Mouse (Mus musculus): ENCODE measurements around the gene Pak6. TPM values are rescaled to one million over a fixed set of nuclear protein-coding genes. Genes with fewer than 3 reads are reported as not detected.

Pak6 gene
- polyA plus RNA-seq, 1 experiment from 2014 or later, result 1.9 TPM

DNA sequence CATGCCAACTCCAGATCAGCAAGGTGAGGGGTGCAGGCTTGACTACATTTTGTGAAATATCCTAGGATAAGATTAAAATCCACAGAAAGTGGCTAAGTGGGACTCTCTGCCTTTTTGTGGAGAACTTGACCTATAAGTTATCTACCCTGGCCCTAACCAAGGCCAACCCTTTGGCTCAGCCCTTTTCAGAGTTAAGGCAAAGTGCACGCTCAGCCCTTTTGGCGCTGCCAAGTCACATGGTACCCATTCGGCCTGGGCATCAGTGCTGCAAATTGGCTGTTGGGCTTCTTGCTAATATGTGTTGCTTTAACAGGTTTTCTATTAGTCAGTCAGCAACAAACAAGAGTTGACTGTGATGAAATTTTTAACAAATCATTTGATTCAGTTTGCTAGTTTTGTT lies 24.7 kb downstream of the Pak6 start:
- no peaks in the 10 kb centered on the region for H3K4me1 ChIP-seq (replicated peaks; ENCODE audit: insufficient read depth, low read length)
- TF ChIP-seq CTCF (IDR thresholded peaks at IDR 0.05; ENCODE audit: low read depth), result no peak
- ATAC-seq (replicated peaks; ENCODE audit: low FRiP score, low read depth), result no peak
- 89% methylated on average over 3 of the region's 3 CpGs for WGBS
- H3K27ac ChIP-seq, result no peak overlapping the region
- no peak overlapping the region for H3K4me2 ChIP-seq (ENCODE audit: low read length)
- no peak for DNase-seq (ENCODE audit: low spot score)
- H3K9me3 ChIP-seq (replicated peaks; ENCODE audit: low read length), result no peaks in the 10 kb centered on the region
- H3K9ac ChIP-seq (ENCODE audit: low read depth, low read length), result no peak overlapping the region
- no peaks in the 10 kb centered on the region for H3K27me3 ChIP-seq (ENCODE audit: insufficient read depth, low read length)
- no peaks in the 10 kb centered on the region for H3K36me3 ChIP-seq (ENCODE audit: insufficient read depth, low read length)
- H3K4me3 ChIP-seq (replicated peaks; ENCODE audit: low read depth, low read length), result no peak overlapping the region

- Histone ChIP-seq H3K27me3 (ENCODE audit: insufficient read depth, low read length) (no peaks in the 10 kb centered on the region), H3K9me3 (replicated peaks; ENCODE audit: low read length) (no peaks in the 10 kb centered on the region), H3K36me3 (ENCODE audit: insufficient read depth, low read length) (no peaks in the 10 kb centered on the region), H3K9ac (ENCODE audit: low read depth, low read length) (no peak overlapping the region), H3K4me3 (replicated peaks; ENCODE audit: low read depth, low read length) (no peak overlapping the region), H3K4me2 (ENCODE audit: low read length) (no peak overlapping the region), H3K27ac (no peak overlapping the region), H3K4me1 (replicated peaks; ENCODE audit: insufficient read depth, low read length) (no peaks in the 10 kb centered on the region)
- no peak for ATAC-seq (replicated peaks; ENCODE audit: low FRiP score, low read depth)
- no peak for DNase-seq (ENCODE audit: low spot score)
- no peak for TF ChIP-seq CTCF (IDR thresholded peaks at IDR 0.05; ENCODE audit: low read depth)
- 78% methylated on average over 9 of the region's 10 CpGs for WGBS
Observed at GRCm38 (mm10) chr2:118689875-118690274, 26.8 kb downstream of the Pak6 start.

DNA sequence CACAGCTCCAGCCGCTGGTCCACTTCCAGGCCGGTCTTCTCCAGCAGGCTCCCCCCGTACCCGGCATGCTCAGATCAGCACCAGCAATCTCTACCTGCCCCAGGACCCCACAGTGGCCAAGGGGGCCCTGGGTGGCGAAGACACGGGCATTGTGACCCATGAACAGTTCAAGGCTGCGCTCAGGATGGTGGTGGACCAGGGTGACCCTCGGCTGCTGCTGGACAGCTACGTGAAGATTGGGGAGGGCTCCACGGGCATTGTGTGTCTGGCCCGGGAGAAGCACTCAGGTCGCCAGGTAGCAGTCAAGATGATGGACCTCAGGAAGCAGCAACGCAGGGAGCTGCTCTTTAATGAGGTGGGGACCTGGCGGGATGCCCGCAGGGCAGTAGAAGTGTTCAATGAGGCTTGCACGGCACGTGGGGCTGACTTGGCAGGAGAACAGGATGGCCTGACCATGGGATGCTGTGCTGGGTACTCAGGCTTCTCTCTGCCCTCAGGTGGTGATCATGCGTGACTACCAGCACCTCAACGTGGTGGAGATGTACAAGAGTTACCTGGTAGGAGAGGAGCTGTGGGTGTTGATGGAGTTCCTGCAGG lies 30.4 kb downstream of the Pak6 start:
- Histone ChIP-seq H3K9me3 (replicated peaks; ENCODE audit: low read length) (no peaks in the 10 kb centered on the region), H3K27me3 (ENCODE audit: insufficient read depth, low read length) (peaks cover 8% of the 10 kb centered on the region; the same call in 1 of the 2 replicates), H3K9ac (ENCODE audit: low read depth, low read length) (no peak overlapping the region), H3K27ac (no peak overlapping the region), H3K4me3 (replicated peaks; ENCODE audit: low read depth, low read length) (no peak overlapping the region), H3K4me1 (replicated peaks; ENCODE audit: insufficient read depth, low read length) (no peaks in the 10 kb centered on the region), H3K36me3 (ENCODE audit: insufficient read depth, low read length) (no peaks in the 10 kb centered on the region), H3K4me2 (ENCODE audit: low read length) (no peak overlapping the region)
- ATAC-seq (replicated peaks; ENCODE audit: low FRiP score, low read depth), result peak; percentile 45; the same call in 1 of the 2 replicates
- no peak for TF ChIP-seq CTCF (IDR thresholded peaks at IDR 0.05; ENCODE audit: low read depth)
- DNase-seq (ENCODE audit: low spot score), result no peak
- WGBS, result 69% methylated on average over 19 of the region's 19 CpGs

- Histone ChIP-seq H3K9ac (ENCODE audit: low read depth, low read length) (no peak overlapping the region), H3K27ac (no peak overlapping the region), H3K4me3 (replicated peaks; ENCODE audit: low read depth, low read length) (no peak overlapping the region), H3K36me3 (ENCODE audit: insufficient read depth, low read length) (no peaks in the 10 kb centered on the region), H3K4me2 (ENCODE audit: low read length) (no peak overlapping the region), H3K27me3 (ENCODE audit: insufficient read depth, low read length) (peaks cover 11% of the 10 kb centered on the region; the same call in 1 of the 2 replicates), H3K9me3 (replicated peaks; ENCODE audit: low read length) (no peaks in the 10 kb centered on the region), H3K4me1 (replicated peaks; ENCODE audit: insufficient read depth, low read length) (no peaks in the 10 kb centered on the region; the same call in 1 of the 2 replicates)
- 33% methylated on average over 11 of the region's 11 CpGs for WGBS
- TF ChIP-seq CTCF (IDR thresholded peaks at IDR 0.05; ENCODE audit: low read depth), result peak; percentile 83
- no peak for ATAC-seq (replicated peaks; ENCODE audit: low FRiP score, low read depth)
- DNase-seq (ENCODE audit: low spot score), result peak; percentile 78
Observed at GRCm38 (mm10) chr2:118695677-118696232, 32.7 kb downstream of the Pak6 start.

- DNase-seq (ENCODE audit: low spot score), result no peak
- TF ChIP-seq CTCF (IDR thresholded peaks at IDR 0.05; ENCODE audit: low read depth), result no peak
Observed at GRCm38 (mm10) chr2:118696451-118697308, 33.6 kb downstream of the Pak6 start.

DNA sequence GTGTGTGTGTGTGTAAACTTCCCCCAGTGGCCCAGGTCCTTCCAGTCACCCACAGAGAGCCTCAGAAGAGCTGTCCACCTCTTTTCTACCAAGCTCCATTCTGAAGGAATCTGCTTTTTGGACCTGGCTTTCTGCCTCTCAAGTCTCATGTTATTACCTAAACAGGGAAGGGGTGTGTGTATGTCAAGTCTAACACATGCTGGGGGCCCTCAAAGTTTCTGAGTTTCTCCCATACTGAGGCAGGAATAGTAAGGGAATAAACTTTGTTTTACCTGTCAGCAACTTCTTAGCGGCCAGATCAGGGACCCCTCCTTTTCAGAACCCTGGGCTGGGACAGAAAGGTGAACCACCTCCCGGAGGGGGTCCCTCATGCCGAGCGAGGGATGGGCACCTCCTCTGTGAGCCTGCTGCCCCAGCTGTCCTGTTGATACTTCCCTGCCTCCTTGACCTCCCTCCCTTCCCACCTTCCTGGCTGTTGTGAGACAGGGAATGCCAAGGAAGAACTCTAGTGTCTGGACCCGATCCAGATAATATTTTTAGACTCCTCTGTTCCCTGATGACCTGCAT lies 34.3 kb downstream of the Pak6 start:
- 24% methylated on average over 5 of the region's 5 CpGs for WGBS
- no peak overlapping the region for H3K27ac ChIP-seq
- H3K9ac ChIP-seq (ENCODE audit: low read depth, low read length), result no peak overlapping the region
- H3K4me1 ChIP-seq (replicated peaks; ENCODE audit: insufficient read depth, low read length), result peaks cover under 1% of the 10 kb centered on the region; the same call in 1 of the 2 replicates
- H3K36me3 ChIP-seq (ENCODE audit: insufficient read depth, low read length), result no peaks in the 10 kb centered on the region
- H3K4me2 ChIP-seq (ENCODE audit: low read length), result no peak overlapping the region
- no peaks in the 10 kb centered on the region for H3K9me3 ChIP-seq (replicated peaks; ENCODE audit: low read length)
- TF ChIP-seq CTCF (IDR thresholded peaks at IDR 0.05; ENCODE audit: low read depth), result no peak
- peaks cover 27% of the 10 kb centered on the region for H3K27me3 ChIP-seq (ENCODE audit: insufficient read depth, low read length)
- no peak overlapping the region for H3K4me3 ChIP-seq (replicated peaks; ENCODE audit: low read depth, low read length)
- ATAC-seq (replicated peaks; ENCODE audit: low FRiP score, low read depth) (no peak), DNase-seq (ENCODE audit: low spot score) (no peak)

More at GRCm38 (mm10) chr2:118696451-118697308, 33.6 kb downstream of the Pak6 start:
- Histone ChIP-seq H3K9me3 (replicated peaks; ENCODE audit: low read length) (no peaks in the 10 kb centered on the region), H3K9ac (ENCODE audit: low read depth, low read length) (no peak overlapping the region), H3K4me3 (replicated peaks; ENCODE audit: low read depth, low read length) (no peak overlapping the region), H3K4me2 (ENCODE audit: low read length) (no peak overlapping the region), H3K27me3 (ENCODE audit: insufficient read depth, low read length) (peaks cover 20% of the 10 kb centered on the region), H3K4me1 (replicated peaks; ENCODE audit: insufficient read depth, low read length) (no peaks in the 10 kb centered on the region; the same call in 1 of the 2 replicates), H3K27ac (no peak overlapping the region), H3K36me3 (ENCODE audit: insufficient read depth, low read length) (no peaks in the 10 kb centered on the region)
- WGBS, result 42% methylated on average over 21 of the region's 21 CpGs
- no peak for ATAC-seq (replicated peaks; ENCODE audit: low FRiP score, low read depth)

Data from kidney, postnatal 0 days (tissue).